Mouse (Mus musculus) heart, embryonic 12.5 days (tissue): ENCODE measurements at regions not wholly inside any gene's neighbourhood (a gene's known extent, or its start where the extent isn't known, plus 50 kb on each side); places are given as distances from the start of the nearest gene placed in this dataset.

Experiments
- ATAC-seq: fragments of 200-750 bp; cut with Nextera tagmentation; 2 replicates; pipeline ENCODE4 v1.8.0; 2017; ENCODE audit warnings: moderate TSS enrichment, moderate library complexity; ENCODE audit not compliant: insufficient number of reproducible peaks, low FRiP score
- H3K27ac ChIP-seq: fragments of 300-500 bp; sonication (generic); 2 replicates; pipeline ENCODE4 v1.5.1; 2016; ENCODE audit warnings: mild to moderate bottlenecking, moderate library complexity; ENCODE audit not compliant: poor library complexity, severe bottlenecking
- H3K27me3 ChIP-seq: fragments of 300-500 bp; sonication (generic); replicated peaks from 2 replicates; pipeline ENCODE4 v1.6.1; 2016; ENCODE audit warnings: mild to moderate bottlenecking, moderate library complexity
- H3K36me3 ChIP-seq: fragments of 300-500 bp; sonication (generic); 2 replicates; pipeline ENCODE4 v1.6.1; 2016; ENCODE audit warnings: mild to moderate bottlenecking, moderate library complexity
- H3K4me1 ChIP-seq: fragments of 300-500 bp; sonication (generic); replicated peaks from 2 replicates; pipeline ENCODE4 v1.6.1; 2016; ENCODE audit warnings: mild to moderate bottlenecking
- H3K4me2 ChIP-seq: fragments of 300-500 bp; sonication (generic); 2 replicates; pipeline ENCODE4 v1.6.1; 2016; ENCODE audit warnings: mild to moderate bottlenecking, moderate library complexity
- H3K4me3 ChIP-seq: fragments of 300-500 bp; sonication (generic); 2 replicates; pipeline ENCODE4 v1.5.1; 2016; ENCODE audit warnings: mild to moderate bottlenecking
- H3K9ac ChIP-seq: fragments of 300-500 bp; sonication (generic); 2 replicates; pipeline ENCODE4 v1.6.1; 2016; ENCODE audit warnings: mild to moderate bottlenecking, moderate library complexity
- H3K9me3 ChIP-seq: fragments of 300-500 bp; sonication (generic); replicated peaks from 2 replicates; pipeline ENCODE4 v1.6.1; 2016; ENCODE audit warnings: mild to moderate bottlenecking, moderate library complexity
- WGBS: fragments of 180-500 bp; shearing (Covaris S2); methylation state at CpG from one replicate; pipeline ENCODE4 v1.1.7; 2016; 5-methylcytosine and 5-hydroxymethylcytosine counted together

DNA sequence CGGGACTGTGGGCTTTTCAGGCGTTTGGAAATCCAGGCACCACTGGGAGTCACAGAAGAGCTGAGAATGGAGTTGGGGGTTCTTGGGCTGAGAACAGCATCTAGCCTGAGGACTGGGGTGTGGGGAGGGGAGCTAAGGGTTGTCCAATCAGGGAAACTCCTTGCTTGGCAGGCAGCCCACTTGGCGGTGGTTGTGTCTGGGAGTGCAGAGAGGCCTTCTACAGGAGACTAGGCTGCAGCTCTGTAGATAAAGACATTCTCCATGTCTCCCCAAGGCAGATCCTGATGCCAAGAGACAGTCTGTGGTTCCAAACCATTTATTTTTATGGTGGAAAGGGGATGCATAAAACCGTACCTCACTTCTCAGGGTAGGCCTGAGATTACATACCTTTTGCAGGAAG is 774.6 kb downstream of the Brinp1 start:
- Histone ChIP-seq H3K27me3 (no peaks in the 10 kb centered on the region), H3K4me3 (no peak overlapping the region), H3K4me1 (no peaks in the 10 kb centered on the region), H3K36me3 (no peaks in the 10 kb centered on the region), H3K9ac (no peak overlapping the region), H3K9me3 (no peaks in the 10 kb centered on the region), H3K27ac (no peak overlapping the region), H3K4me2 (no peak overlapping the region)
- 66% methylated on average over 4 of the region's 4 CpGs for WGBS
- ATAC-seq, result no peak

DNA sequence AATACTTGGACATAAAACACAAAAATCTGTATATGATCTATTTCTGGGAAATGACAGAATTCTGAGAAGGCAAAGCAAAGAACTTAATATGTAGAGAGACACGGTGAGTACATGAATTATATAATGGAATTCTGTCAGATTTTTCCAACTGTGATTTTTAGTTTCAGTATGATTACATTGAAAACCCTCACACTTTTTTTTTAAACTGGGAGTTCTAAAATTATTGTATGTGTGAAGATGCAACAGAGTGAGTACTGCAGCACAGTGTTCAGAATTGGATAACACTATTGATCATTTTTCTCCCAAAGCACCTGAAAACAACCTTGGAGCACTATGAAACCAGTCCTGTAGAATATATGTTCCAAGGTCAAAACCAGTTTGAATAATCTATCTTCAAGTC is 797.7 kb downstream of the Brinp1 start:
- no peak overlapping the region for H3K4me2 ChIP-seq
- H3K9me3 ChIP-seq, result no peaks in the 10 kb centered on the region
- no peaks in the 10 kb centered on the region for H3K4me1 ChIP-seq
- no peak overlapping the region for H3K27ac ChIP-seq
- no peak overlapping the region for H3K4me3 ChIP-seq
- WGBS, result 84% methylated on average over 1 of the region's 1 CpGs
- no peaks in the 10 kb centered on the region for H3K27me3 ChIP-seq
- H3K9ac ChIP-seq, result no peak overlapping the region
- H3K36me3 ChIP-seq, result no peaks in the 10 kb centered on the region
- ATAC-seq, result no peak

GRCm38 (mm10) chr4:68148483-68149069 is 805.6 kb downstream of the Brinp1 start:
- ATAC-seq, result no peak
- no peak overlapping the region for H3K27ac ChIP-seq
- WGBS, result 79% methylated on average over 5 of the region's 5 CpGs
- H3K36me3 ChIP-seq, result no peaks in the 10 kb centered on the region
- H3K4me1 ChIP-seq, result no peaks in the 10 kb centered on the region
- no peak overlapping the region for H3K4me3 ChIP-seq
- H3K9ac ChIP-seq, result no peak overlapping the region
- H3K9me3 ChIP-seq, result no peaks in the 10 kb centered on the region
- no peaks in the 10 kb centered on the region for H3K27me3 ChIP-seq
- no peak overlapping the region for H3K4me2 ChIP-seq

GRCm38 (mm10) chr4:68128124-68128523 is 826.1 kb downstream of the Brinp1 start:
- no peak for ATAC-seq
- 57% methylated on average over 4 of the region's 4 CpGs for WGBS
- H3K36me3 ChIP-seq, result no peaks in the 10 kb centered on the region
- no peak overlapping the region for H3K27ac ChIP-seq
- H3K4me2 ChIP-seq, result no peak overlapping the region
- H3K4me1 ChIP-seq, result no peaks in the 10 kb centered on the region
- no peak overlapping the region for H3K9ac ChIP-seq
- no peaks in the 10 kb centered on the region for H3K27me3 ChIP-seq
- H3K9me3 ChIP-seq, result no peaks in the 10 kb centered on the region
- H3K4me3 ChIP-seq, result no peak overlapping the region

GRCm38 (mm10) chr4:68114502-68114901 is 839.7 kb downstream of the Brinp1 start:
- Histone ChIP-seq H3K9ac (no peak overlapping the region), H3K36me3 (no peaks in the 10 kb centered on the region), H3K27me3 (no peaks in the 10 kb centered on the region), H3K27ac (no peak overlapping the region), H3K4me3 (no peak overlapping the region), H3K4me1 (no peaks in the 10 kb centered on the region), H3K4me2 (no peak overlapping the region), H3K9me3 (peaks cover 12% of the 10 kb centered on the region)
- no peak for ATAC-seq

- no peak overlapping the region for H3K9ac ChIP-seq
- no peak overlapping the region for H3K27ac ChIP-seq
- H3K27me3 ChIP-seq, result no peaks in the 10 kb centered on the region
- no peaks in the 10 kb centered on the region for H3K4me1 ChIP-seq
- no peaks in the 10 kb centered on the region for H3K9me3 ChIP-seq
- H3K4me3 ChIP-seq, result no peak overlapping the region
- no peaks in the 10 kb centered on the region for H3K36me3 ChIP-seq
- no peak overlapping the region for H3K4me2 ChIP-seq
- no peak for ATAC-seq
- 83% methylated on average over 3 of the region's 3 CpGs for WGBS
Observed at GRCm38 (mm10) chr4:68085255-68085654, 868.9 kb downstream of the Brinp1 start.

- H3K4me2 ChIP-seq, result no peak overlapping the region
- H3K4me3 ChIP-seq, result no peak overlapping the region
- no peak for ATAC-seq
- H3K9ac ChIP-seq, result no peak overlapping the region
- 66% methylated on average over 4 of the region's 4 CpGs for whole genome bisulfite sequencing
- no peaks in the 10 kb centered on the region for H3K36me3 ChIP-seq
- no peaks in the 10 kb centered on the region for H3K9me3 ChIP-seq
- H3K27ac ChIP-seq, result no peak overlapping the region
- no peaks in the 10 kb centered on the region for H3K4me1 ChIP-seq
- no peaks in the 10 kb centered on the region for H3K27me3 ChIP-seq
Observed at GRCm38 (mm10) chr4:68056813-68057578, 897.2 kb downstream of the Brinp1 start.

DNA sequence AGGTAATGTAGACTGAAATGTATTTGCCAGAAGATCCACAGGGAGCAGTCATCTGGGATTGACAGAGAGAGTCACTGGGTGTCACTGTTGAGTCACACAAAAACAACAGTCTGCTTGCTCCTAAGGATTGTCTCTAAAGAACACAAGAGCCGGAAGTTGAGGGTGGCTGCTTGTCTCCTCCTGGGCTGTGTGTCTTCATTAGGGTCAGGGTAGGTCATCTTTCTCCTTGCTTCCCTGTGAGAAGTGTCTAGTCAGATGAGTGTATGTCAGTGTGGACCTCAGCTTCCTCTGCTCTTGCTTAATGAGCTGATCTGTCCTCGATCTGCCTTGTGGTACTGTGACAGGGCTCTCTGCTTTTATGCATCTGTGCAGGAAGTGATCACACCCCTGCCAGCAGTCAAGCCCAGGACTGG is 931.3 kb downstream of the Brinp1 start:
- Histone ChIP-seq H3K9ac (no peak overlapping the region), H3K4me1 (no peaks in the 10 kb centered on the region), H3K4me2 (peak overlapping the region; percentile 50), H3K9me3 (no peaks in the 10 kb centered on the region), H3K4me3 (no peak overlapping the region), H3K27me3 (no peaks in the 10 kb centered on the region), H3K27ac (no peak overlapping the region), H3K36me3 (no peaks in the 10 kb centered on the region)
- 18% methylated on average over 2 of the region's 2 CpGs for WGBS
- ATAC-seq, result peak; percentile 73; the same call in 1 of the 2 replicates

- 55% methylated on average over 2 of the region's 2 CpGs for WGBS
Observed at GRCm38 (mm10) chr4:68011371-68011770, 942.8 kb downstream of the Brinp1 start.

DNA sequence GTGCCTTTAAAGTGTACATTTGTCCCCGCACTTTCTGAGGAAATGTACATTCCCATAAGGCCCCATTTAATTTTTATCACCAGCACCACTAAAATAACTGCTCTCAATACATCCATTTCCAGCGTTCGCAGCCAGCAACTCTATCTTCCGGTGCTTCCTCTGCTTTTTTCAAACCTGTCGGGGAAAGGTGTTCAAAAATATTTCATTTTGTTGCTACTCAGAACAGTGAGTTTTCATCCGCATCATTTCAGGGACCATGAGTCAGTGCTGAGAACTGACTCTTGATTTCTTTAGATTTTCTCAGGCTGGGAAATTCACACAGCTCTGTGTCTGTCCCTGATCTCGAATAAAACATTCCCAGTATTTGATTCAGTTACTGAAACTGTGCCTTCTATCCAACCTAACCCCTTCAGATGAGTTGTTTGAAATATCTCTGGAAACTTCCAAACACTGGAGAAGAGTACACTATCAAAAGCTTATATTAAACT is 959.4 kb downstream of the Brinp1 start:
- 75% methylated on average over 7 of the region's 7 CpGs for whole genome bisulfite sequencing
- Histone ChIP-seq H3K9ac (no peak overlapping the region), H3K4me3 (no peak overlapping the region)

More at GRCm38 (mm10) chr4:68011371-68011770, 942.8 kb downstream of the Brinp1 start:
- Histone ChIP-seq H3K36me3 (no peaks in the 10 kb centered on the region), H3K27me3 (no peaks in the 10 kb centered on the region), H3K9me3 (no peaks in the 10 kb centered on the region), H3K9ac (no peak overlapping the region), H3K4me2 (no peak overlapping the region), H3K27ac (no peak overlapping the region), H3K4me1 (no peaks in the 10 kb centered on the region), H3K4me3 (no peak overlapping the region)
- no peak for ATAC-seq

DNA sequence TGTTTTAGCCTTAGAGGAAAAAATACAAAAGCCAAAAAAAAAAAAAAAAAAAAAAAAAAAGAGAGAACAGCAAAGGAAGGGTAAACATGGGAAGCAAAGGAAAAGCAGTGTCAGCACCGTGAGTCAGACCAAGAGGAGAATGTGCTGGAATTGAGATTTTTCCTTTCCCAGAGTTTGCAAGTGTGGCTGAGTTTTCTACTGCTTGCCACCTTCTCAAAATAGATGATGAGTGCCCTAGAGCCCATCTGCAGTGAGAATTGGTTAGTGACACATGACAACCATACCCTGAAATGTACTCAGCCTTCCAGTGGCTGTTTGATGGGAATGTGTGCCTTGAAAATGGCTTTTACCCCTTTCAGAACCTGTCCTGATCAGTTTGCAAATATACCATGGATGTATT is 990.7 kb downstream of the Brinp1 start:
- no peak for ATAC-seq
- Histone ChIP-seq H3K4me1 (no peaks in the 10 kb centered on the region), H3K4me3 (no peak overlapping the region), H3K27ac (no peak overlapping the region), H3K4me2 (no peak overlapping the region), H3K9me3 (no peaks in the 10 kb centered on the region), H3K9ac (no peak overlapping the region), H3K36me3 (no peaks in the 10 kb centered on the region), H3K27me3 (no peaks in the 10 kb centered on the region)
- 62% methylated on average over 1 of the region's 1 CpGs for WGBS

More for the DNA sequence above, 959.4 kb downstream of the Brinp1 start:
- no peak overlapping the region for H3K4me2 ChIP-seq
- H3K4me1 ChIP-seq, result no peaks in the 10 kb centered on the region
- no peaks in the 10 kb centered on the region for H3K27me3 ChIP-seq
- H3K27ac ChIP-seq, result no peak overlapping the region
- no peaks in the 10 kb centered on the region for H3K9me3 ChIP-seq
- ATAC-seq, result no peak
- H3K36me3 ChIP-seq, result no peaks in the 10 kb centered on the region
